Mouse (Mus musculus): ENCODE results near the gene Mrto4.

GRCm38 (mm10) chr4:139367336-139367735, 15.0 kb upstream of the Mrto4 start:
- TF ChIP-seq POLR2A (IDR thresholded peaks at IDR 0.05; ENCODE audit: insufficient read depth, low read length) (no peak), CTCF (IDR thresholded peaks at IDR 0.05; ENCODE audit: low read depth, low read length) (no peak), EP300 (IDR thresholded peaks at IDR 0.05; ENCODE audit: insufficient read depth, low read depth, low read length) (no peak)
